Mouse (Mus musculus) mature B cell (primary cell): ENCODE measurements around the gene Inf2.

ENCODE experiments used
- in situ Hi-C: fragments of 300-500 bp; cut with MboI; formaldehyde crosslinking; loops from 2 replicates; pipeline ENCODE4 v1.14.3; 2019

Inf2 gene

DNA sequence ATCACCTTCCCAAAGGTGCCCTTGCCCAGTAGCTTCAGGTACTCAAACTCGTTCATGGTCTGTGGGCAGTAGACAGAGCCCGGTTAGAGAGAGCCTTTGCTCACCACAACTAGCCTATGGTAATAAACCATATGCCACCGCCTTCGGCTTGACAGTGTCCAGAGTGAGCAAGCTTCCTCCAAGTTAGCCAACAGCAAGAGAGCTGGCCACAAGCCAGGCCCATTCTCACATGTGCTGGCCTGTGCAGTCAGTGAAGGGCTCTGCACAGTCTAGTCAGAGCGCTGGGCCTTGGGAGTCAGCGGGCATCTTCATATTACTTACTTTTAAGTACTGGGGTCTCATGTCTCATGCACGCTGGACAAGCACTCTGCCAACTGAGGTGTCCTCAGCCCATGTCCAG, 70.0 kb downstream of the Inf2 start:
- in situ Hi-C loops: no loop called here

GRCm38 (mm10) chr12:112659109-112659508, 70.5 kb downstream of the Inf2 start:
- in situ Hi-C loops: no loop called here

DNA sequence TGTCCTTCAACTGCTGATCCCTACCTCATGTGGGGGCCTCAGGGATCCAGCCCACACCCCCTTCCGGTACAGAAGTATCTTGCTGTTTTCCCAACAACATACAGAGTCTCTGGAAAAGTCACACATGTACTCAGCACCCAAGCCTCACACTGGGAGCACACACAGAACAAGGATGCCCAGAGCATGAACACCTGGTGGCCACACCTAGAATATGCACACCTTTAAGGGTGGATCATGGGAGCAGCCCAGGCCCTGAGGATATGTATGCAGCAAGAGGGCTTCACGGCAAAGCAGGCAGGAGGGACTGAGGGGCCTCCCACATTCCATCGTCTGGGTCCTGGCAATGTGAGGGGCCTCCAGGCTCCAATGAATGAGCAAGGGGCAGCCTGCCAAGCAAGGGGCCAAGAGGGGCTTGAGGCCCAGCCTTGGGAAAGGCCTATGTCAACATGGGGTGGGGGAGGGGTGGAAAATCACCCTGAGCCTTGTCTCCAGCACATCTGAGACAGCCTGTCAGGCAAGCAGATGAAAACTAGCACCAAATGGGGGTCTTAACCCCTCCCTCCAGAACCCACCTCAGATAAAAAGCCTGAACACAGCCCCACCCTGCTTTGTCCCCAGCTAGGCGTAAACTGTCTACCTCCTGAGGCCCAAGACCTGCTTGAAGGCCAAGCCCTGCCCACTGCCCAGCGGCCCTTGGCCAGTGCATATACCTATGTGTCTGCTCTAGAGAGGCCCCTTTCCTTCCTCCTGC, 72.2 kb downstream of the Inf2 start:
- in situ Hi-C loops: no loop called here

DNA sequence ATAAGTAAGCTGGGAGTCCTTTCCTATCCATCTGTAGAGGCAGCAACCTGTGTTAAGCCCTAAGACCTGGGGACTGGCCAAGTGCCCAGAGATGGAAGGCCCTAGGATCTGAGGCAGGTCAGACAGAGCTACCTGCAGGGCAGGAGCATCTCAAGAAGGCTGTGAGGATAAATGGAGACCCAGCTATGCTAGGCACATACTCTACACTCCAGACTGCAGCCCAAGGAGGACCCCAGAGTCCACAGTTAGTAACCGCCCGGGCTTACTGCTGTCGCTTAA, 72.7 kb downstream of the Inf2 start:
- in situ Hi-C loops: no loop called here

- in situ Hi-C loops: no loop called here
Measured at GRCm38 (mm10) chr12:112661851-112662250, 73.3 kb downstream of the Inf2 start.

- in situ Hi-C loops: no loop called here
Measured at GRCm38 (mm10) chr12:112663303-112663702, 74.7 kb downstream of the Inf2 start.

DNA sequence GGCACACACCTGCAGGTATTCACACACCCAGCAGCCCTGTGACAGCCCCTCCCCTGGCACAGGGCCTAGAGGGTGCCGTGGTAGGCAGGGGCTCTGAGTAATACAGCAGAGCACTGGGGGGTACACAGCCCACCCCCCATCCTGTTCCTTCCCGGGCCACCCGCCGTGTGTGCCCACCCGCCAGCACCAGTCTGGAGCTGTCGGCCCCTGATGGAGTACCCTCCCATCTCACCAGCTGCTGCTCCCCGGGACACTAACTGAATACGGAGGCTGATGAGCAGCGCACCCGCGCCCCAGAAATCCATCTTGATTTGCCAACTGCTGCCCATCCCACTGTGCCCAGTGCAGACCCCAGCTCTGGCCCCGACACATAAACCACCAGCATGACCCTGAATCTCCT, 75.1 kb downstream of the Inf2 start:
- in situ Hi-C loops: no loop called here

GRCm38 (mm10) chr12:112664124-112664523, 75.5 kb downstream of the Inf2 start:
- in situ Hi-C loops: no loop called here

DNA sequence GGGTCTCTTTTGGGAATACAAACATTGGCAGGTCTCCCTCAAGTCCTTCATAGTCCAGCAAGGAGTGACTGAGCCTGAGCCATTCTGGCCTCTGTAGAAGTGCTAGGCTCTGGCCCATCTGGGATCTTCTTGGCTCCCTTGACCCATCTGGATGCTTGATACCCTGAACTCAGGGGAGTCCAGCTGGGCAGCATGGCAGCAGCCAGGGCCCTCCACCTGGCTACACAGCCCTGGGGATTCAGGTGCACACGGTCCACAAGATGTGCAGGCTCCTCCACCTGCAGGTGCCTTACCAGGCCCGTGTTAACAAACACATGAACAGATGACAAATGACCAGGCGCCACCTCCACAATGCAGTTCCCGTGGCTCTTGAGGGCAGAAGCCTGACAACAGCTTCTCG, 76.1 kb downstream of the Inf2 start:
- in situ Hi-C loops: no loop called here
